Mouse (Mus musculus) forebrain, embryonic 14.5 days (tissue): ENCODE measurements around the gene Slco2a1. TPM values are rescaled to one million over a fixed set of nuclear protein-coding genes. Genes with fewer than 3 reads are reported as not detected.

Experiments
- ATAC-seq: fragments of 200-750 bp; cut with Nextera tagmentation; 2 replicates; pipeline ENCODE4 v1.8.0; 2017; ENCODE audit warnings: mild to moderate bottlenecking, moderate library complexity
- DNase-seq: peaks from one replicate; pipeline ENCODE4 v3.0.0-alpha.2; 2015; ENCODE audit warnings: low spot score
- H3K27ac ChIP-seq: fragments of 300-500 bp; sonication (generic); 2 replicates; pipeline ENCODE4 v1.5.1; 2014; ENCODE audit warnings: low read depth, mild to moderate bottlenecking, control low read depth, low read length, moderate library complexity
- H3K27me3 ChIP-seq: fragments of 300-500 bp; sonication (generic); replicated peaks from 2 replicates; pipeline ENCODE4 v1.6.1; 2014; ENCODE audit warnings: low read length, control low read depth, mixed read lengths; ENCODE audit not compliant: control insufficient read depth, insufficient read depth
- H3K36me3 ChIP-seq: fragments of 300-500 bp; sonication (generic); 2 replicates; pipeline ENCODE4 v1.6.1; 2014; ENCODE audit warnings: low read length, control low read depth; ENCODE audit not compliant: control insufficient read depth, insufficient read depth
- H3K4me1 ChIP-seq: fragments of 300-500 bp; sonication (generic); 2 replicates; pipeline ENCODE4 v1.6.1; 2014; ENCODE audit warnings: antibody characterized with exemption, low read length, control low read depth; ENCODE audit not compliant: control insufficient read depth, insufficient read depth
- H3K4me2 ChIP-seq: fragments of 300-500 bp; sonication (generic); 2 replicates; pipeline ENCODE4 v1.6.1; 2014; ENCODE audit warnings: mild to moderate bottlenecking, control low read depth, low read length
- H3K4me3 ChIP-seq: fragments of 300-500 bp; sonication (generic); 2 replicates; pipeline ENCODE4 v1.5.1; 2014; ENCODE audit warnings: low read depth, low read length, control low read depth
- H3K9ac ChIP-seq: fragments of 300-500 bp; sonication (generic); 2 replicates; pipeline ENCODE4 v1.6.1; 2014; ENCODE audit warnings: mild to moderate bottlenecking, low read length, control low read depth, moderate library complexity
- H3K9me3 ChIP-seq: fragments of 300-500 bp; sonication (generic); replicated peaks from 2 replicates; pipeline ENCODE4 v1.6.1; 2016; ENCODE audit warnings: low read length, control low read depth, mixed read lengths; ENCODE audit not compliant: control insufficient read depth
- WGBS: fragments of 180-500 bp; shearing (Covaris S2); extraction: QIAGEN DNeasy Blood & Tissue Kit; methylation state at CpG from one replicate; pipeline ENCODE4 v1.1.7; 2014; 5-methylcytosine and 5-hydroxymethylcytosine counted together
- polyA plus RNA-seq: library from polyadenylated mRNA; unstranded; fragments of >200 nt; fragmentation: Nextera tagmentation; extraction: Ambion mirVana; gene quantifications from 2 replicates; pipeline ENCODE4 v1.2.1, GENCODE M21; 2014

The Slco2a1 gene
- 1.2 and 1.8 TPM in 2 replicates for polyA plus RNA-seq

- no peaks in the 10 kb centered on the region for H3K9me3 ChIP-seq
- no peak within 1 kb of the TSS for H3K9ac ChIP-seq
- H3K27me3 ChIP-seq: no peaks in the 10 kb centered on the region
- no peak for DNase-seq
- H3K27ac ChIP-seq: no peak within 1 kb of the TSS
- no peak within 1 kb of the TSS for H3K4me3 ChIP-seq
- ATAC-seq: no peak
- 0 out of 2 replicates have a peak, but pooled peaks cover 7% of the 10 kb centered on the region for H3K4me1 ChIP-seq
- no peak within 1 kb of the TSS for H3K4me2 ChIP-seq
- H3K36me3 ChIP-seq: no peaks in the 10 kb centered on the region
- WGBS: 89% methylated on average over 8 of the region's 8 CpGs
Measured at GRCm38 (mm10) chr9:102988462-102988861, at the start of gene Slco2a1. Gene Slco2a1, plus strand, starts transcription at chr9:102988712.

- Histone ChIP-seq H3K27me3 (no peaks in the 10 kb centered on the region), H3K4me2 (no peak overlapping the region), H3K4me1 (no peaks in the 10 kb centered on the region), H3K9me3 (no peaks in the 10 kb centered on the region), H3K9ac (no peak overlapping the region), H3K36me3 (no peaks in the 10 kb centered on the region), H3K27ac (no peak overlapping the region), H3K4me3 (no peak overlapping the region)
- WGBS: 88% methylated on average over 4 of the region's 4 CpGs
- ATAC-seq (no peak), DNase-seq (no peak)
Measured at GRCm38 (mm10) chr9:102942221-102942620, 46.3 kb upstream of the Slco2a1 start.

GRCm38 (mm10) chr9:102944891-102945290, 43.6 kb upstream of the Slco2a1 start:
- Histone ChIP-seq H3K27ac (no peak overlapping the region), H3K4me3 (no peak overlapping the region), H3K4me1 (no peaks in the 10 kb centered on the region), H3K36me3 (no peaks in the 10 kb centered on the region), H3K27me3 (no peaks in the 10 kb centered on the region), H3K9ac (no peak overlapping the region), H3K9me3 (no peaks in the 10 kb centered on the region), H3K4me2 (no peak overlapping the region)
- WGBS: 84% methylated on average over 9 of the region's 9 CpGs
- ATAC-seq (no peak), DNase-seq (no peak)

GRCm38 (mm10) chr9:102946469-102947015, 42.0 kb upstream of the Slco2a1 start:
- Histone ChIP-seq H3K4me3 (no peak overlapping the region), H3K4me1 (no peaks in the 10 kb centered on the region), H3K27ac (no peak overlapping the region), H3K27me3 (no peaks in the 10 kb centered on the region), H3K9ac (no peak overlapping the region), H3K4me2 (no peak overlapping the region), H3K9me3 (no peaks in the 10 kb centered on the region), H3K36me3 (no peaks in the 10 kb centered on the region)
- DNase-seq (no peak), ATAC-seq (no peak)
- WGBS: 85% methylated on average over 12 of the region's 12 CpGs

GRCm38 (mm10) chr9:102948706-102949105, 39.8 kb upstream of the Slco2a1 start:
- no peak overlapping the region for H3K27ac ChIP-seq
- DNase-seq (no peak), ATAC-seq (no peak)
- WGBS: 59% methylated on average over 5 of the region's 5 CpGs
- no peak overlapping the region for H3K4me3 ChIP-seq
- H3K4me1 ChIP-seq: no peaks in the 10 kb centered on the region
- no peaks in the 10 kb centered on the region for H3K36me3 ChIP-seq
- no peak overlapping the region for H3K4me2 ChIP-seq
- no peaks in the 10 kb centered on the region for H3K9me3 ChIP-seq
- no peaks in the 10 kb centered on the region for H3K27me3 ChIP-seq
- H3K9ac ChIP-seq: no peak overlapping the region

GRCm38 (mm10) chr9:102951091-102951994, 37.2 kb upstream of the Slco2a1 start:
- no peaks in the 10 kb centered on the region for H3K4me1 ChIP-seq
- H3K4me3 ChIP-seq: no peak overlapping the region
- WGBS: 92% methylated on average over 9 of the region's 9 CpGs
- no peak overlapping the region for H3K27ac ChIP-seq
- no peaks in the 10 kb centered on the region for H3K36me3 ChIP-seq
- ATAC-seq (no peak), DNase-seq (no peak)
- no peak overlapping the region for H3K4me2 ChIP-seq
- no peaks in the 10 kb centered on the region for H3K27me3 ChIP-seq
- H3K9me3 ChIP-seq: no peaks in the 10 kb centered on the region
- no peak overlapping the region for H3K9ac ChIP-seq

- WGBS: 86% methylated on average over 3 of the region's 3 CpGs
- H3K36me3 ChIP-seq: no peaks in the 10 kb centered on the region
- H3K4me2 ChIP-seq: no peak overlapping the region
- no peaks in the 10 kb centered on the region for H3K4me1 ChIP-seq
- H3K9ac ChIP-seq: no peak overlapping the region
- H3K9me3 ChIP-seq: no peaks in the 10 kb centered on the region
- no peaks in the 10 kb centered on the region for H3K27me3 ChIP-seq
- DNase-seq (no peak), ATAC-seq (no peak)
- no peak overlapping the region for H3K4me3 ChIP-seq
- H3K27ac ChIP-seq: no peak overlapping the region
Measured at GRCm38 (mm10) chr9:102955866-102956265, 32.6 kb upstream of the Slco2a1 start.

GRCm38 (mm10) chr9:102958703-102959102, 29.8 kb upstream of the Slco2a1 start:
- no peak for DNase-seq
- Histone ChIP-seq H3K27me3 (no peaks in the 10 kb centered on the region), H3K27ac (no peak overlapping the region), H3K9me3 (no peaks in the 10 kb centered on the region), H3K9ac (no peak overlapping the region), H3K36me3 (no peaks in the 10 kb centered on the region), H3K4me1 (no peaks in the 10 kb centered on the region), H3K4me3 (no peak overlapping the region), H3K4me2 (no peak overlapping the region)
- WGBS: 84% methylated on average over 6 of the region's 6 CpGs
- no peak for ATAC-seq
